Mouse (Mus musculus) erythroblast, embryonic 14.5 days (primary cell): Measurements from ENCODE around the gene Adamts16. TPM values are rescaled to one million over a fixed set of nuclear protein-coding genes. Genes with fewer than 3 reads are reported as not detected.
"Not testable (repeated sequence)": the region's sequence is repeated elsewhere in the genome, so short reads cannot be mapped to it uniquely, and the experiment has no call there.

Experiments used
- H3K27me3 ChIP-seq: 2 replicates; pipeline ENCODE4 v1.6.1; 2012; ENCODE audit warnings: inconsistent platforms; ENCODE audit not compliant: control insufficient read depth
- H3K36me3 ChIP-seq: 2 replicates; pipeline ENCODE4 v1.6.1; 2012; ENCODE audit warnings: mild to moderate bottlenecking, inconsistent platforms; ENCODE audit not compliant: control insufficient read depth
- H3K4me1 ChIP-seq: 2 replicates; pipeline ENCODE4 v1.6.1; 2012; ENCODE audit warnings: inconsistent platforms; ENCODE audit not compliant: control insufficient read depth
- H3K4me3 ChIP-seq: replicated peaks from 2 replicates; pipeline ENCODE3; 2012; ENCODE audit warnings: moderate library complexity, mild to moderate bottlenecking, inconsistent platforms
- H3K9me3 ChIP-seq: 2 replicates; pipeline ENCODE4 v1.6.1; 2012; ENCODE audit warnings: low read length, inconsistent platforms, mixed read lengths; ENCODE audit not compliant: control insufficient read depth
- GATA1 ChIP-seq: IDR thresholded peaks from 2 replicates; pipeline ENCODE4 v1.6.1; 2012; ENCODE audit warnings: low read length, inconsistent platforms, mixed read lengths
- TAL1 ChIP-seq: IDR thresholded peaks from 3 replicates; pipeline ENCODE4 v1.6.1; 2012; ENCODE audit warnings: low read length, inconsistent platforms, mixed read lengths
- polyA plus RNA-seq: library from polyadenylated mRNA; stranded (reverse); fragments of >175 nt; gene quantifications from 2 replicates; pipeline ENCODE4 v1.2.3, GENCODE M21; 2012

Adamts16 gene
- not detected in 2 replicates for polyA plus RNA-seq

- peaks cover 19% of the 10 kb centered on the region for H3K27me3 ChIP-seq
- H3K36me3 ChIP-seq = no peaks in the 10 kb centered on the region
- H3K4me3 ChIP-seq = no peak within 1 kb of the TSS
- no peaks in the 10 kb centered on the region for H3K9me3 ChIP-seq
- no peaks in the 10 kb centered on the region for H3K4me1 ChIP-seq
- TF ChIP-seq GATA1 (no peak), TAL1 (no peak)
These were observed at the start of gene Adamts16 for GRCm38 (mm10) chr13:70841421-70841904. Gene Adamts16 (minus strand): TSS chr13:70841811.

- no peak for TF ChIP-seq GATA1
- TF ChIP-seq TAL1 = no peak
- no peaks in the 10 kb centered on the region for H3K4me1 ChIP-seq
- H3K9me3 ChIP-seq = no peaks in the 10 kb centered on the region; the same call in 1 of the 2 replicates
- H3K36me3 ChIP-seq = no peaks in the 10 kb centered on the region
- no peak overlapping the region for H3K4me3 ChIP-seq
- H3K27me3 ChIP-seq = no peaks in the 10 kb centered on the region
These were observed 45.5 kb upstream of the Adamts16 start for GRCm38 (mm10) chr13:70887136-70887535.

GRCm38 (mm10) chr13:70885006-70885405 lies 43.4 kb upstream of the Adamts16 start:
- Histone ChIP-seq H3K36me3 (no peaks in the 10 kb centered on the region), H3K4me1 (no peaks in the 10 kb centered on the region), H3K27me3 (no peaks in the 10 kb centered on the region), H3K9me3 (peaks cover 2% of the 10 kb centered on the region), H3K4me3 (no peak overlapping the region)
- TF ChIP-seq GATA1 (no peak), TAL1 (no peak)

GRCm38 (mm10) chr13:70883891-70884890 lies 42.6 kb upstream of the Adamts16 start:
- Histone ChIP-seq H3K9me3 (peaks cover 2% of the 10 kb centered on the region), H3K4me1 (no peaks in the 10 kb centered on the region), H3K27me3 (no peaks in the 10 kb centered on the region), H3K36me3 (no peaks in the 10 kb centered on the region), H3K4me3 (no peak overlapping the region)
- TF ChIP-seq TAL1 (no peak), GATA1 (no peak)

GRCm38 (mm10) chr13:70879971-70880370 lies 38.4 kb upstream of the Adamts16 start:
- not testable (repeated sequence) for H3K4me3 ChIP-seq, H3K27me3 ChIP-seq

GRCm38 (mm10) chr13:70877550-70877913 lies 35.9 kb upstream of the Adamts16 start:
- TF ChIP-seq GATA1 (no peak), TAL1 (no peak)
- no peak overlapping the region for H3K4me3 ChIP-seq
- no peaks in the 10 kb centered on the region for H3K27me3 ChIP-seq
- peaks cover 5% of the 10 kb centered on the region for H3K9me3 ChIP-seq
- H3K4me1 ChIP-seq = no peaks in the 10 kb centered on the region
- no peaks in the 10 kb centered on the region for H3K36me3 ChIP-seq

More at GRCm38 (mm10) chr13:70879971-70880370, 38.4 kb upstream of the Adamts16 start:
- H3K4me1 ChIP-seq, H3K36me3 ChIP-seq, H3K9me3 ChIP-seq: not testable (repeated sequence)

GRCm38 (mm10) chr13:70876648-70877549 lies 35.3 kb upstream of the Adamts16 start:
- Histone ChIP-seq H3K9me3 (peaks cover 5% of the 10 kb centered on the region), H3K27me3 (no peaks in the 10 kb centered on the region), H3K4me1 (no peaks in the 10 kb centered on the region), H3K4me3 (no peak overlapping the region), H3K36me3 (no peaks in the 10 kb centered on the region)
- TF ChIP-seq TAL1 (no peak), GATA1 (no peak)

GRCm38 (mm10) chr13:70875411-70875949 lies 33.9 kb upstream of the Adamts16 start:
- TF ChIP-seq GATA1 = no peak
- no peak for TF ChIP-seq TAL1
- no peak overlapping the region for H3K4me3 ChIP-seq
- H3K36me3 ChIP-seq = no peaks in the 10 kb centered on the region
- no peaks in the 10 kb centered on the region for H3K4me1 ChIP-seq
- peaks cover 3% of the 10 kb centered on the region; the same call in 1 of the 2 replicates for H3K9me3 ChIP-seq
- H3K27me3 ChIP-seq = no peaks in the 10 kb centered on the region

- TF ChIP-seq TAL1 (no peak), GATA1 (no peak)
- Histone ChIP-seq H3K9me3 (peaks cover 3% of the 10 kb centered on the region; the same call in 1 of the 2 replicates), H3K4me1 (no peaks in the 10 kb centered on the region), H3K27me3 (no peaks in the 10 kb centered on the region), H3K36me3 (no peaks in the 10 kb centered on the region), H3K4me3 (no peak overlapping the region)
These were observed 33.1 kb upstream of the Adamts16 start for GRCm38 (mm10) chr13:70874741-70875140.

- H3K36me3 ChIP-seq, H3K4me1 ChIP-seq, H3K27me3 ChIP-seq, H3K9me3 ChIP-seq, H3K4me3 ChIP-seq: not testable (repeated sequence)
These were observed 32.2 kb upstream of the Adamts16 start for GRCm38 (mm10) chr13:70873851-70874250.
